Mouse (Mus musculus) MEL (cell line): ENCODE results near the gene Slc16a9.

Source experiments
- CTCF ChIP-seq, 3 experiments: IDR thresholded peaks in 2 of 3; conservative IDR thresholded peaks in 1 of 3; 2 replicates each; pipeline ENCODE4 v1.5.1; 2011 to 2012; ENCODE audit warnings: low read length in 3 of 3, low read depth in 2 of 3, mild to moderate bottlenecking in 2 of 3, improper control_type of control experiment in 1 of 3, inconsistent platforms in 1 of 3, mixed read lengths in 1 of 3, moderate library complexity in 1 of 3; ENCODE audit not compliant: control insufficient read depth in 1 of 3, insufficient read depth in 1 of 3, poor library complexity in 1 of 3, severe bottlenecking in 1 of 3
- EP300 ChIP-seq, 2 experiments: IDR thresholded peaks; 2 replicates each; pipeline ENCODE4 v1.6.1; 2011; ENCODE audit warnings: improper control_type of control experiment in 2 of 2, low read length in 2 of 2, low read depth in 1 of 2, mild to moderate bottlenecking in 1 of 2
- HCFC1 ChIP-seq: IDR thresholded peaks from 2 replicates; pipeline ENCODE4 v1.6.1; 2012; ENCODE audit warnings: low read depth, mild to moderate bottlenecking, inconsistent platforms, low read length, improper control_type of control experiment, moderate library complexity
- JUND ChIP-seq: IDR thresholded peaks from 2 replicates; pipeline ENCODE4 v1.6.1; 2011; ENCODE audit warnings: low read depth, mild to moderate bottlenecking, improper control_type of control experiment, low read length
- MAFK ChIP-seq: IDR thresholded peaks from 2 replicates; pipeline ENCODE4 v1.6.1; 2011; ENCODE audit warnings: low read depth, mild to moderate bottlenecking, low read length, improper control_type of control experiment, borderline replicate concordance
- MAX ChIP-seq: IDR thresholded peaks from 2 replicates; pipeline ENCODE4 v1.6.1; 2011; ENCODE audit warnings: low read length, improper control_type of control experiment
- MXI1 ChIP-seq: IDR thresholded peaks from 2 replicates; pipeline ENCODE4 v1.6.1; 2011; ENCODE audit warnings: mild to moderate bottlenecking, low read depth, low read length, improper control_type of control experiment
- POLR2A ChIP-seq, 2 experiments: IDR thresholded peaks; 2 replicates each; pipeline ENCODE4 v1.6.1; 2011 to 2012; ENCODE audit warnings: low read length in 2 of 2, mild to moderate bottlenecking in 2 of 2, control low read depth in 1 of 2, improper control_type of control experiment in 1 of 2, low read depth in 1 of 2, moderate library complexity in 1 of 2; ENCODE audit not compliant: control insufficient read depth in 1 of 2, insufficient read depth in 1 of 2, poor library complexity in 1 of 2
- POLR2AphosphoS2 ChIP-seq: IDR thresholded peaks from 2 replicates; pipeline ENCODE4 v1.6.1; 2011; ENCODE audit warnings: low read length, improper control_type of control experiment
- TAL1 ChIP-seq: IDR thresholded peaks from 2 replicates; pipeline ENCODE4 v1.6.1; 2012; ENCODE audit warnings: mild to moderate bottlenecking, inconsistent platforms, low read length, moderate library complexity, mixed read lengths
- TBP ChIP-seq: IDR thresholded peaks from 2 replicates; pipeline ENCODE4 v1.8.0; 2011; ENCODE audit warnings: low read depth, low read length, improper control_type of control experiment
- UBTF ChIP-seq: IDR thresholded peaks from 2 replicates; pipeline ENCODE4 v1.6.1; 2012; ENCODE audit warnings: low read depth, mild to moderate bottlenecking, inconsistent platforms, low read length, improper control_type of control experiment, moderate library complexity, borderline replicate concordance; ENCODE audit not compliant: insufficient read depth
- ZC3H11A ChIP-seq: IDR thresholded peaks from 2 replicates; pipeline ENCODE4 v1.6.1; 2012; ENCODE audit warnings: low read depth, mild to moderate bottlenecking, inconsistent platforms, low read length, improper control_type of control experiment

DNA sequence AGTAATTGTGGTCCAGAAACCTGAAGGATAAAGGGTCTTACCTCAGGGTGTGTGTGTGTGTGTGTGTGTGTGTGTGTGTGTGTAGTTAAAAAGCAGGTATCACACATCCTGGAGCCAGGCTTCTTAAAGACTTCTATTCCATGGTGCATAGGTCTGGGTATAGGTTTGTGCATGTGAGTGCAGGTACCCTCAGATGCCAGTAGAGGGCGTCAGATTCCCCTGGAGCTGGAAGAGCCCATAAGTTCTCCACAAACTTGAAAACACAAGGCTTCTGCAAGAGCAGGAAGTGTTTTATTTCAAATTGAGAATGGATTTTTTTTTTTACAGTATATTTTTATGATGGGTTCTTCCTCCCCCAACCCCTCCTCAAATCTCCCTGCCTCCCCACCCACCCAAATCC is 31.8 kb downstream of the Slc16a9 start:
- TF ChIP-seq UBTF (no peak), EP300 (IDR thresholded peaks at IDR 0.05; ENCODE audit: low read depth in 1 of 2, low read length in 2 of 2) (no peak), CTCF (IDR thresholded peaks at IDR 0.05 in 2 of 3, conservative IDR thresholded peaks at IDR 0.05 in 1 of 3; ENCODE audit: control insufficient read depth in 1 of 3, insufficient read depth in 1 of 3, low read depth in 2 of 3, low read length in 3 of 3, poor library complexity in 1 of 3, severe bottlenecking in 1 of 3) (peak in 1 of 3 experiments; percentile 17; a peak in 2 of 6 replicates), POLR2A (IDR thresholded peaks at IDR 0.05; ENCODE audit: control insufficient read depth in 1 of 2, insufficient read depth in 1 of 2, low read depth in 1 of 2, low read length in 2 of 2, poor library complexity in 1 of 2) (no peak), TAL1 (no peak), JUND (no peak), MAX (no peak), HCFC1 (no peak), TBP (no peak), MAFK (no peak), MXI1 (no peak), POLR2AphosphoS2 (no peak), ZC3H11A (no peak)
